Mouse (Mus musculus): Measurements from ENCODE around the gene Atg9b.

The Atg9b gene

GRCm38 (mm10) chr5:24348546-24348945 is 43.4 kb downstream of the Atg9b start:
- no peak for DNase-seq (ENCODE audit: low spot score)

- peak; percentile 75 for DNase-seq (ENCODE audit: low spot score)
Observed at GRCm38 (mm10) chr5:24348128-24348527, 43.8 kb downstream of the Atg9b start.

GRCm38 (mm10) chr5:24347186-24347875 is 44.6 kb downstream of the Atg9b start:
- DNase-seq (ENCODE audit: low spot score), result no peak

GRCm38 (mm10) chr5:24346313-24346712 is 45.6 kb downstream of the Atg9b start:
- DNase-seq (ENCODE audit: low spot score), result no peak

GRCm38 (mm10) chr5:24344477-24345051 is 47.4 kb downstream of the Atg9b start:
- DNase-seq (ENCODE audit: low spot score), result peak; percentile 53

- DNase-seq (ENCODE audit: low spot score), result peak; percentile 91
Observed at GRCm38 (mm10) chr5:24343977-24344436, 47.9 kb downstream of the Atg9b start.

- DNase-seq (ENCODE audit: low spot score), result no peak
Observed at GRCm38 (mm10) chr5:24343379-24343778, 48.6 kb downstream of the Atg9b start.

- no peak for DNase-seq (ENCODE audit: low spot score)
Observed at GRCm38 (mm10) chr5:24342966-24343365, 49.0 kb downstream of the Atg9b start.

GRCm38 (mm10) chr5:24342205-24342963 is 49.6 kb downstream of the Atg9b start:
- DNase-seq (ENCODE audit: low spot score), result no peak

- no peak for DNase-seq (ENCODE audit: low spot score)
Observed at GRCm38 (mm10) chr5:24337821-24338220, 54.1 kb downstream of the Atg9b start.

- no peak for DNase-seq (ENCODE audit: low spot score)
Observed at GRCm38 (mm10) chr5:24337366-24337765, 54.6 kb downstream of the Atg9b start.

GRCm38 (mm10) chr5:24335888-24336511 is 55.9 kb downstream of the Atg9b start:
- peak; percentile 78 for DNase-seq (ENCODE audit: low spot score)

GRCm38 (mm10) chr5:24334749-24335148 is 57.2 kb downstream of the Atg9b start:
- no peak for DNase-seq (ENCODE audit: low spot score)
